Mouse (Mus musculus) midbrain, embryonic 14.5 days (tissue): ENCODE data around the gene Alkbh2. TPM values are rescaled to one million over a fixed set of nuclear protein-coding genes. Genes with fewer than 3 reads are reported as not detected.
A peak's percentile ranks its signal among the peaks of the same experiment; 100 is the strongest.

Source experiments
- ATAC-seq: fragments of 200-750 bp; cut with Nextera tagmentation; 2 replicates; pipeline ENCODE4 v1.8.0; 2017; ENCODE audit warnings: moderate number of reproducible peaks, moderate library complexity; ENCODE audit not compliant: low FRiP score, low TSS enrichment
- DNase-seq: peaks from one replicate; pipeline ENCODE4 v3.0.0-alpha.2; 2015
- H3K27ac ChIP-seq: fragments of 300-500 bp; sonication (generic); replicated peaks from 2 replicates; pipeline ENCODE4 v1.5.1; 2014; ENCODE audit warnings: mild to moderate bottlenecking, low read depth, low read length, moderate library complexity
- H3K27me3 ChIP-seq: fragments of 300-500 bp; sonication (generic); 2 replicates; pipeline ENCODE4 v1.6.1; 2014; ENCODE audit warnings: low read length, control low read depth, mixed read lengths; ENCODE audit not compliant: control insufficient read depth, insufficient read depth
- H3K36me3 ChIP-seq: fragments of 300-500 bp; sonication (generic); 2 replicates; pipeline ENCODE4 v1.6.1; 2014; ENCODE audit warnings: low read length, control low read depth; ENCODE audit not compliant: control insufficient read depth, insufficient read depth
- H3K4me1 ChIP-seq: fragments of 300-500 bp; sonication (generic); 2 replicates; pipeline ENCODE4 v1.6.1; 2014; ENCODE audit warnings: mild to moderate bottlenecking, antibody characterized with exemption, low read length, control low read depth; ENCODE audit not compliant: control insufficient read depth, insufficient read depth
- H3K4me2 ChIP-seq: fragments of 300-500 bp; sonication (generic); 2 replicates; pipeline ENCODE4 v1.6.1; 2014; ENCODE audit warnings: mild to moderate bottlenecking, low read length, moderate library complexity
- H3K4me3 ChIP-seq: fragments of 300-500 bp; sonication (generic); replicated peaks from 2 replicates; pipeline ENCODE4 v1.5.1; 2014; ENCODE audit warnings: low read depth, low read length
- H3K9ac ChIP-seq: fragments of 300-500 bp; sonication (generic); replicated peaks from 2 replicates; pipeline ENCODE4 v1.6.1; 2014; ENCODE audit warnings: mild to moderate bottlenecking, low read length, moderate library complexity
- H3K9me3 ChIP-seq: fragments of 300-500 bp; sonication (generic); 2 replicates; pipeline ENCODE4 v1.6.1; 2016; ENCODE audit warnings: low read length, control low read depth, mixed read lengths; ENCODE audit not compliant: control insufficient read depth
- WGBS: fragments of 180-500 bp; shearing (Covaris S2); extraction: QIAGEN DNeasy Blood & Tissue Kit; methylation state at CpG from one replicate; pipeline ENCODE4 v1.1.7; 2014; 5-methylcytosine and 5-hydroxymethylcytosine counted together
- polyA plus RNA-seq: library from polyadenylated mRNA; unstranded; fragments of >200 nt; fragmentation: Nextera tagmentation; extraction: Ambion mirVana; gene quantifications from 2 replicates; pipeline ENCODE4 v1.2.1, GENCODE M21; 2014

Alkbh2 gene
- polyA plus RNA-seq, 1 experiment from 2014 or later = 5.2 TPM

GRCm38 (mm10) chr5:114170345-114170744, 42.3 kb upstream of the Alkbh2 start:
- no peaks in the 10 kb centered on the region for H3K9me3 ChIP-seq
- H3K4me2 ChIP-seq = no peak overlapping the region
- 90% methylated on average over 7 of the region's 7 CpGs for WGBS
- H3K4me3 ChIP-seq = no peak overlapping the region
- DNase-seq = no peak
- H3K36me3 ChIP-seq = no peaks in the 10 kb centered on the region
- no peak for ATAC-seq
- no peaks in the 10 kb centered on the region for H3K4me1 ChIP-seq
- H3K27ac ChIP-seq = no peak overlapping the region
- no peak overlapping the region for H3K9ac ChIP-seq
- peaks cover 10% of the 10 kb centered on the region; the same call in 1 of the 2 replicates for H3K27me3 ChIP-seq

- H3K36me3 ChIP-seq = no peaks in the 10 kb centered on the region
- ATAC-seq = no peak
- H3K4me1 ChIP-seq = no peaks in the 10 kb centered on the region
- DNase-seq = no peak
- H3K27me3 ChIP-seq = no peaks in the 10 kb centered on the region
- H3K4me3 ChIP-seq = no peak overlapping the region
- H3K9ac ChIP-seq = no peak overlapping the region
- no peak overlapping the region for H3K27ac ChIP-seq
- WGBS = 80% methylated on average over 6 of the region's 6 CpGs
- no peak overlapping the region for H3K4me2 ChIP-seq
- H3K9me3 ChIP-seq = no peaks in the 10 kb centered on the region
These were observed 35.2 kb upstream of the Alkbh2 start for GRCm38 (mm10) chr5:114163117-114163696.

GRCm38 (mm10) chr5:114162106-114162815, 34.2 kb upstream of the Alkbh2 start:
- no peaks in the 10 kb centered on the region for H3K4me1 ChIP-seq
- WGBS = 54% methylated on average over 12 of the region's 12 CpGs
- H3K36me3 ChIP-seq = no peaks in the 10 kb centered on the region
- no peak overlapping the region for H3K9ac ChIP-seq
- ATAC-seq (no peak), DNase-seq (no peak)
- no peak overlapping the region for H3K4me3 ChIP-seq
- no peaks in the 10 kb centered on the region for H3K27me3 ChIP-seq
- no peak overlapping the region for H3K27ac ChIP-seq
- H3K9me3 ChIP-seq = no peaks in the 10 kb centered on the region
- no peak overlapping the region for H3K4me2 ChIP-seq

DNA sequence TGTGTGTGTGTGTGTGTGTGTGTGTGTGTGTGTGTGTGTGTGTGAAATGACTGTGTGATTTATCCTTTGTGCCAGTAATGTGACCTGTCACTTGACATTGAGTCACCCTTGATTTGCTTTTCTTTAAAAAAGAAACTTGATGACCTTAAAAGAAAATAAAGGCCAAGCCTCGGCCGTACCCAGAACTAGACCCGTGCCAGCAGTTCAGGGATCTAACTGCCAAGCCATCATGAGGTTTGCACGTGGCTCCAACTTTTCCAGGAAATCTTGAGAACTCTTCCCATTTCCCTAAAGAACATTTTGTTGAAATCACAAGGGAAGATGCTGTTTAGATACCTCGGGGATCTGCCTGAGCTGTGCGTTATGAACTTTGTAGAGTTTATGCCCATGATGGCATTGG, 33.4 kb upstream of the Alkbh2 start:
- H3K27ac ChIP-seq = no peak overlapping the region

DNA sequence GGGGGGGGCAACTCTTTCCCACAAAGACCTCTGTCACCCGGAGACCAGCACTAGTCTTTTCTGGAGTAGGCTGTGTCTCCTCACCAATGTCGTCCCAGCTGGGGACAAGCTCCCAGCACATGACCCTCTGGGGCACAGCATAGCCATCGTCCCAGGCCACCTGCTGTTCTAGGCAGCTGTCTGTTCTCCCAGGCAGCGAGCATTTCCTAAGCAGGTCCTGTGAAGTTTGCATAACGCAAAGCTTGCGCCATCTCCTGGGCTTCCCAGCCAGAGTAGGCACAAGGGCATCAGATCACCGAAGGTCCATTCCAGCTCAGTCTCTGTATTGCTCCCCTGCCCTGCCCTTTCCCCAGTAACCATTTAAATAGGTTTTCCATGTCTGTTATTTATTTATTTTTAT, 29.2 kb upstream of the Alkbh2 start:
- no peak for DNase-seq
- Histone ChIP-seq H3K4me1 (no peaks in the 10 kb centered on the region), H3K27ac (no peak overlapping the region), H3K36me3 (no peaks in the 10 kb centered on the region), H3K4me2 (no peak overlapping the region), H3K9me3 (no peaks in the 10 kb centered on the region), H3K4me3 (no peak overlapping the region), H3K9ac (no peak overlapping the region), H3K27me3 (no peaks in the 10 kb centered on the region)
- ATAC-seq = no peak
- WGBS = 46% methylated on average over 7 of the region's 7 CpGs

More for the DNA sequence above, 33.4 kb upstream of the Alkbh2 start:
- Histone ChIP-seq H3K9me3 (no peaks in the 10 kb centered on the region), H3K4me1 (no peaks in the 10 kb centered on the region), H3K9ac (no peak overlapping the region), H3K36me3 (no peaks in the 10 kb centered on the region), H3K4me2 (no peak overlapping the region), H3K4me3 (no peak overlapping the region), H3K27me3 (no peaks in the 10 kb centered on the region)
- 79% methylated on average over 6 of the region's 6 CpGs for WGBS
- no peak for DNase-seq
- no peak for ATAC-seq

DNA sequence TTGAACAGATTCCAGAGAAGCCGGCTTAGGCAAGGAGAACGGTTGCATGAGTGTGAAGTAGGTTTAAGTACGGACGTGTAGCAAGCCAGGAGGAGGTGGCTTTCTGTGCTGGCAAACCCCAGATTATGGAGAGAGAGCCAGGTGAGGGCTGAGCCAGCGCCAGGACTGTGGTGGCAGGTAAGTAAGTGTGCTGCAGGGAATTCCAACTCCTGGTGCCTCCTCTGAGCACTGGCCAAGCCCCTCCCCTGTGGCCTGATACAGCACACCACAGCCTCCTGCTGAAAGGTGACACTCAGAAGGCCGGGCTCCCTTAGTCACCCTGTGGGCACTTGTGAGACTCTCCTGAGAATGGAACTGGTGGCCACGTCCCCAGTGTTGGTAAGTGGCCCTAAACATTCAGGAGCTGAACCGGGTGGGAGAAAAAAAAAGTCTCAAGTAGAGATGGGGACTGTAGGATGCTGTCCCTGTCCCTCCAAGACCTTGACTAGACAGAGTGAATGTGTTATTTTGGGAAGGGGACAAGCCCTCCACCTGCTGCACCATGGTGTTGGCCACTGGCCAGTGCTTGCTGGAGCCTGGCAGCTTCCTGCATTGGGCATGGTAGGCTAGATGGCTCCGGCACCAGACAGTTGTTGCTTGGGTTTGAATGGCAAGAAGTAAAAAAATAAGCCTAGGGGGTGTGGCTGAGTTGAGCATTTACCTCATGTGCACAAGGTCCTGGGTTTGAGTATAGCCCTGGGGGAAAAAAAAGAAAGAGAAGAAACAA, 27.3 kb upstream of the Alkbh2 start:
- no peaks in the 10 kb centered on the region for H3K9me3 ChIP-seq
- ATAC-seq (no peak), DNase-seq (no peak)
- no peaks in the 10 kb centered on the region for H3K36me3 ChIP-seq
- WGBS = 72% methylated on average over 9 of the region's 9 CpGs
- no peak overlapping the region for H3K9ac ChIP-seq
- H3K4me2 ChIP-seq = no peak overlapping the region
- H3K27ac ChIP-seq = no peak overlapping the region
- H3K27me3 ChIP-seq = no peaks in the 10 kb centered on the region
- H3K4me3 ChIP-seq = no peak overlapping the region
- no peaks in the 10 kb centered on the region for H3K4me1 ChIP-seq

DNA sequence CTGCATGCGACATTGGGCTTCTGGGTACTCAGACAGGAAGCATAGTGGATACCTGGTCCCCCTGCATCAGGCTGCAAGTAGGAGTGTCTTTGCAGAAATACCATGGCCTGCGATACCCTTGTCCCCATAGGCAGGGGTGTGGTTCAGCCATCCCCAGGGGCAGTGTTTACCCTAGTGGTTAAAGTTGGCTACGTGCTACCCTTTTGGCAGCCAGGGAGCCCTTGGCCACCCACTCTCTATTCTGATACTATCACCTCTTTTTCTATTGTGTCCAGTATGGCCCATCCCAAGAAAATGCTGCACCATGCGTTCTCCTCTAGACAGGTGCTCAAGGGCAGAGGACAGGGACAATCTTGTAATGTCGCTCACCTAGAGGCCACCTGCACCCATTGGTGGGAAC, 26.7 kb upstream of the Alkbh2 start:
- Histone ChIP-seq H3K36me3 (no peaks in the 10 kb centered on the region), H3K27ac (no peak overlapping the region), H3K4me2 (no peak overlapping the region), H3K4me1 (no peaks in the 10 kb centered on the region), H3K9ac (no peak overlapping the region), H3K9me3 (no peaks in the 10 kb centered on the region), H3K4me3 (no peak overlapping the region), H3K27me3 (no peaks in the 10 kb centered on the region)
- no peak for ATAC-seq
- no peak for DNase-seq
- 83% methylated on average over 5 of the region's 5 CpGs for WGBS

DNA sequence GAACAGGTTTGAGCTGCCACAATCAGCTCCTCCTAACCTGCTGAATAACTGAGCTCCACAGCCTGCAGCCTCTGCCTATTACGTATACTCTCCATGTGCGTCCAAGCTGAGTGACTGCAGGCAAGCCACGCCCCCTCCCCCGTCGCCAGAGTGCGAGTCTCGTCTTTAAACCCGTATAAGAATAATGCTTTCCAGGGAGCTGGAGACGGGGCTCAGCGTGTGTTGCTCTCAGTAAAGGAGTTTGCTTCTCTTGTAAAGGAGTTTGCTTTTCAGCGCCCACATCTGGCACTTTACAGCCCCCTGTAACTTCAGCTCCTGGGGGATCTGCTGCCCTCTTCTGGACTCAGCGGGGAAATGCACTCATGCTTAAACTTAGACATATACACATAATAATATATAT, 25.5 kb upstream of the Alkbh2 start:
- DNase-seq (peak; percentile 67), ATAC-seq (no peak)
- Histone ChIP-seq H3K36me3 (no peaks in the 10 kb centered on the region), H3K4me3 (no peak overlapping the region), H3K4me1 (no peaks in the 10 kb centered on the region), H3K27me3 (no peaks in the 10 kb centered on the region), H3K9me3 (no peaks in the 10 kb centered on the region), H3K4me2 (peak overlapping the region; percentile 22; the same call in 1 of the 2 replicates), H3K27ac (no peak overlapping the region), H3K9ac (no peak overlapping the region)
- WGBS = 3% methylated on average over 12 of the region's 12 CpGs
